Mouse (Mus musculus) CH12.LX (cell line): ENCODE results near the gene Cotl1. TPM values are rescaled to one million over a fixed set of nuclear protein-coding genes. Genes with fewer than 3 reads are reported as not detected.

Experiments used
- DNase-seq: peaks from one replicate; pipeline ENCODE4 v3.0.0-alpha.2; 2013; ENCODE audit errors: extremely low read depth
- H3K27ac ChIP-seq: 2 replicates; pipeline ENCODE4 v1.5.1; 2012; ENCODE audit warnings: low read depth, mild to moderate bottlenecking, control low read depth, moderate library complexity; ENCODE audit not compliant: insufficient read depth
- H3K27me3 ChIP-seq: replicated peaks from 2 replicates; pipeline ENCODE3; 2012; ENCODE audit warnings: inconsistent platforms
- H3K36me3 ChIP-seq, 2 experiments: replicated peaks in 1 of 2; 2 replicates each; pipeline versions ENCODE3 to v1.6.1; 2012; ENCODE audit warnings: inconsistent platforms in 1 of 2, low read length in 1 of 2, mild to moderate bottlenecking in 1 of 2, mixed read lengths in 1 of 2, moderate library complexity in 1 of 2; ENCODE audit not compliant: control insufficient read depth in 1 of 2, insufficient read depth in 1 of 2
- H3K4me1 ChIP-seq, 2 experiments: 2 replicates each; pipeline ENCODE4 v1.6.1; 2012; ENCODE audit warnings: inconsistent platforms in 1 of 2, moderate library complexity in 1 of 2; ENCODE audit not compliant: insufficient read depth in 2 of 2, control insufficient read depth in 1 of 2
- H3K4me2 ChIP-seq: 2 replicates; pipeline ENCODE4 v1.6.1; 2012; ENCODE audit warnings: low read depth, mild to moderate bottlenecking, control low read depth; ENCODE audit not compliant: poor library complexity, insufficient read depth, severe bottlenecking
- H3K4me3 ChIP-seq, 3 experiments: fragments of 150-350 bp in 1 of 3; sonication (generic) in 1 of 3; replicated peaks in 1 of 3; 2 replicates each; pipeline versions ENCODE3 to v1.5.1; 2011 to 2012; ENCODE audit warnings: low read depth in 2 of 3, low read length in 2 of 3, mild to moderate bottlenecking in 2 of 3, moderate library complexity in 2 of 3, control low read depth in 1 of 3, improper control_type of control experiment in 1 of 3, inconsistent platforms in 1 of 3, mixed read lengths in 1 of 3; ENCODE audit not compliant: poor library complexity in 1 of 3
- H3K79me2 ChIP-seq: replicated peaks from 2 replicates; pipeline ENCODE4 v1.6.1; 2012; ENCODE audit warnings: mild to moderate bottlenecking, moderate library complexity; ENCODE audit not compliant: control insufficient read depth, poor library complexity, insufficient read depth, severe bottlenecking; ENCODE audit errors: extremely low read depth
- H3K9ac ChIP-seq: 2 replicates; pipeline ENCODE4 v1.6.1; 2012; ENCODE audit warnings: low read depth, mild to moderate bottlenecking, control low read depth, moderate library complexity; ENCODE audit not compliant: insufficient read depth
- H3K9me3 ChIP-seq: replicated peaks from 2 replicates; pipeline ENCODE3; 2012; ENCODE audit warnings: low read length, inconsistent platforms, mixed read lengths
- BHLHE40 ChIP-seq: IDR thresholded peaks from 2 replicates; pipeline ENCODE4 v1.6.1; 2011; ENCODE audit warnings: mild to moderate bottlenecking, low read depth, low read length, improper control_type of control experiment
- CHD2 ChIP-seq: IDR thresholded peaks from 2 replicates; pipeline ENCODE4 v1.6.1; 2011; ENCODE audit warnings: low read length, improper control_type of control experiment
- CTCF ChIP-seq, 2 experiments: IDR thresholded peaks in 1 of 2; conservative IDR thresholded peaks in 1 of 2; 2 replicates each; pipeline ENCODE4 v1.5.1; 2011 to 2012; ENCODE audit warnings: low read depth in 2 of 2, low read length in 2 of 2, improper control_type of control experiment in 1 of 2, inconsistent platforms in 1 of 2, mild to moderate bottlenecking in 1 of 2, moderate library complexity in 1 of 2
- ETS1 ChIP-seq: conservative IDR thresholded peaks from 2 replicates; pipeline ENCODE4 v1.6.1; 2012; ENCODE audit warnings: low read depth, mild to moderate bottlenecking, inconsistent platforms, low read length, improper control_type of control experiment, moderate library complexity
- HCFC1 ChIP-seq: IDR thresholded peaks from 2 replicates; pipeline ENCODE4 v1.6.1; 2012; ENCODE audit warnings: low read depth, mild to moderate bottlenecking, inconsistent platforms, low read length, improper control_type of control experiment
- IRF4 ChIP-seq: IDR thresholded peaks from 2 replicates; pipeline ENCODE4 v1.6.1; 2014; ENCODE audit warnings: low read depth, mild to moderate bottlenecking, inconsistent platforms, low read length, improper control_type of control experiment
- JUND ChIP-seq: conservative IDR thresholded peaks from 2 replicates; pipeline ENCODE4 v1.6.1; 2011; ENCODE audit warnings: low read depth, low read length, improper control_type of control experiment
- MAX ChIP-seq: IDR thresholded peaks from 2 replicates; pipeline ENCODE4 v1.6.1; 2011; ENCODE audit warnings: low read length, improper control_type of control experiment
- MEF2A ChIP-seq: IDR thresholded peaks from 2 replicates; pipeline ENCODE4 v1.6.1; 2014; ENCODE audit warnings: low read depth, mild to moderate bottlenecking, inconsistent platforms, low read length, improper control_type of control experiment, borderline replicate concordance
- PAX5 ChIP-seq: IDR thresholded peaks from 2 replicates; pipeline ENCODE4 v1.6.1; 2012; ENCODE audit warnings: low read length, inconsistent platforms, mixed read lengths
- RAD21 ChIP-seq: IDR thresholded peaks from 2 replicates; pipeline ENCODE4 v1.6.1; 2011; ENCODE audit warnings: low read depth, mild to moderate bottlenecking, low read length, improper control_type of control experiment, moderate library complexity
- RCOR1 ChIP-seq: conservative IDR thresholded peaks from 2 replicates; pipeline ENCODE4 v1.6.1; 2012; ENCODE audit warnings: low read depth, mild to moderate bottlenecking, inconsistent platforms, low read length, improper control_type of control experiment
- SIN3A ChIP-seq: IDR thresholded peaks from 2 replicates; pipeline ENCODE4 v1.6.1; 2012; ENCODE audit warnings: low read length, improper control_type of control experiment, inconsistent platforms
- SMC3 ChIP-seq: IDR thresholded peaks from 2 replicates; pipeline ENCODE4 v1.6.1; 2011; ENCODE audit warnings: low read depth, low read length, improper control_type of control experiment
- TCF12 ChIP-seq: IDR thresholded peaks from 2 replicates; pipeline ENCODE4 v1.6.1; 2014; ENCODE audit warnings: low read depth, mild to moderate bottlenecking, inconsistent platforms, low read length, improper control_type of control experiment
- UBTF ChIP-seq: IDR thresholded peaks from 2 replicates; pipeline ENCODE4 v1.6.1; 2012; ENCODE audit warnings: low read depth, mild to moderate bottlenecking, inconsistent platforms, low read length, improper control_type of control experiment, moderate library complexity
- ZKSCAN1 ChIP-seq: IDR thresholded peaks from 2 replicates; pipeline ENCODE4 v1.6.1; 2012; ENCODE audit warnings: low read depth, inconsistent platforms, low read length, improper control_type of control experiment, borderline replicate concordance
- dilution Hi-C: fragments of 300-500 bp; cut with MboI; formaldehyde crosslinking; loops from 2 replicates; pipeline ENCODE4 v1.14.3; 2020; ENCODE audit warnings: low sequenced_read_pairs; ENCODE audit not compliant: extremely low pct_unique_long_range_greater_than_20kb, extremely low pct_ligation_motif_present
- in situ Hi-C: fragments of 300-500 bp; cut with MboI; formaldehyde crosslinking; loops from 3 replicates; pipeline ENCODE4 v1.14.3; 2019; ENCODE audit warnings: low sequenced_read_pairs, low pct_ligation_motif_present, low pct_unique_long_range_greater_than_20kb, mixed read lengths
- polyA plus RNA-seq: library from polyadenylated mRNA; unstranded; fragments of >175 nt; gene quantifications from 2 replicates; pipeline ENCODE4 v1.2.1, GENCODE M21; 2012; ENCODE audit warnings: low read depth; ENCODE audit not compliant: insufficient read length
- total RNA-seq, 2 experiments: library from RNA; depleted of rRNA; stranded (reverse); fragments of 300-350 nt in 1 of 2; fragments of >200 nt in 1 of 2; gene quantifications; 2 replicates each; pipeline ENCODE4 v1.2.3; 2012 to 2014

Cotl1 gene
- total and polyA plus RNA-seq, 3 experiments, result 59.6 to 375 (median 135) TPM

DNA sequence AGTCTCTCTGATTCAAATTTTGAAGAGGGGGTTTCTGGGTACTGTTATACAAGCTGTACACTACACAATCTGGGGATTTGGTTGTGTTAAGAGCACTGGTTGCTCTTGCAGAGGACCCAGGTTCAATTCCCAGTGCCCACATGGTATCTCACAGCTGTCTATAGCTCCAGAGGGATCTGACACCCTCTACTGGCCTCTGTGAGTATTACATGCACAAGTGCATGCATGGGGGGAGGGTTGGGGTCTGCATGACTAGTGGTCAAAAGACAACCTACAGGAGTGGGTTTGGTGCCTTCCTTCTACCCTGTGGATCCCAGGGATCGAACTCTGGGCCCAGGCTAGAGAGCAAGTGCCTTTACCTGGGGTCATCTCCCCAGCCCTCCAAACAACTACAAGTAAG lies 37.8 kb downstream of the Cotl1 start:
- TF ChIP-seq RAD21 (peak; percentile 30), TCF12 (no peak), MEF2A (no peak), SMC3 (peak; percentile 26; the same call in 1 of the 2 replicates), CTCF (conservative IDR thresholded peaks at IDR 0.05 in 1 of 2, IDR thresholded peaks at IDR 0.05 in 1 of 2; ENCODE audit: low read depth in 2 of 2, low read length in 2 of 2) (peak; percentile 41 to 49; a peak in 3 of 4 replicates)
- TF ChIP-seq, all 38 proteins: peak for 3
- no peak for DNase-seq
- Histone ChIP-seq H3K9me3 (peaks cover 4% of the 10 kb centered on the region), H3K4me3 (no peak overlapping the region), H3K4me2 (no peak overlapping the region), H3K36me3 (peaks cover 0 to 2% of the 10 kb centered on the region in 2 experiments), H3K4me1 (peaks cover 19 to 37% of the 10 kb centered on the region in 2 experiments), H3K27me3 (no peaks in the 10 kb centered on the region), H3K9ac (no peak overlapping the region), H3K27ac (no peak overlapping the region), H3K79me2 (no peaks in the 10 kb centered on the region)
- in situ Hi-C loops, result no loop called here
- dilution Hi-C loops, result no loop called here

DNA sequence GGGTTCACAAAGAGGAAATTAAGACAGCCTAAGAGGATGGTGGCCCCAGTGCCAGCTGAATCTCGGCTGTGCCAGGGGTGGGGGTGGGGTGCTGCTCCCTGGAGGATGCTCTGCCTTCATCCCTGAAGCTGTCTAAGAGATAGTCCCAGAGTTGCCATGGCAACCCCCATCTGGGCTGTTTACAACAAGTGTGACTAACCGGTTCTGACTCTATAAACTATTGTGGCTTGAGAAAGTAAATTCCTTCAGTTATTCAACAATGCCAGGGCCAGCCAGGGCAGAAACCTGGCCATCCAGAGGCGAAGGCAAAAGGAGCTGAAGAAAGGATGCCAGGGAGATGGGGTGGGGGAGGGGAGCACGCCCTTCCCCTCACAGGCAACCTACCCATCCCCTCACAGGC lies 39.2 kb downstream of the Cotl1 start:
- no peaks in the 10 kb centered on the region for H3K27me3 ChIP-seq

DNA sequence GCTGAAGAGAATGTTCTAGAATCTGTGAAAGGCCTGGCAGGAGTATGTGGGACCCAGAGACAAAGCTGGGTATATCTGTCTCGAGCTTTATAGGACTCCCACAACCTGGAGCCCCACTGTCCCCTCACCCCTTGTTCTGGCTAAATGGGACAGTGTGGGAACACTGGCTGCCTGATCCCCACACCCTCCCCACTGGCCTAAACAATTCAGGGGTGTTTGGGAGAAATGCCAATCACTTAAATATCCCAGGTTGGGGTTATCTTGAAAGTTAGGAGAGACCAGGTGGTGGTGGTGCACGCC lies 41.4 kb downstream of the Cotl1 start:
- in situ Hi-C loops, result no loop called here
- H3K27ac ChIP-seq, result no peak overlapping the region

More for the DNA sequence above, 39.2 kb downstream of the Cotl1 start:
- no peak overlapping the region for H3K4me2 ChIP-seq
- in situ Hi-C loops, result no loop called here
- peaks cover 10 to 23% of the 10 kb centered on the region in 2 experiments for H3K4me1 ChIP-seq
- no peak overlapping the region for H3K9ac ChIP-seq
- TF ChIP-seq BHLHE40 (no peak), RCOR1 (no peak), IRF4 (no peak), JUND (no peak), PAX5 (no peak), ZKSCAN1 (no peak)
- TF ChIP-seq, all 38 proteins: peak for 0
- Histone ChIP-seq H3K36me3 (no peaks in the 10 kb centered on the region), H3K9me3 (peaks cover 4% of the 10 kb centered on the region), H3K27ac (no peak overlapping the region), H3K4me3 (no peak overlapping the region), H3K79me2 (no peaks in the 10 kb centered on the region)
- dilution Hi-C loops, result no loop called here
- no peak for DNase-seq

More for the DNA sequence above, 41.4 kb downstream of the Cotl1 start:
- DNase-seq, result no peak
- Histone ChIP-seq H3K9ac (no peak overlapping the region), H3K9me3 (peaks cover 4% of the 10 kb centered on the region), H3K79me2 (no peaks in the 10 kb centered on the region), H3K4me3 (no peak overlapping the region), H3K4me2 (peak overlapping the region; percentile 10; the same call in 1 of the 2 replicates), H3K4me1 (peaks cover 7 to 24% of the 10 kb centered on the region in 2 experiments), H3K36me3 (no peaks in the 10 kb centered on the region), H3K27me3 (no peaks in the 10 kb centered on the region)
- dilution Hi-C loops, result no loop called here
- TF ChIP-seq SIN3A, result no peak
- no peak for TF ChIP-seq CHD2
- TF ChIP-seq MAX, result no peak
- no peak for TF ChIP-seq ETS1
- no peak for TF ChIP-seq HCFC1
- no peak for TF ChIP-seq UBTF
